Comparison of ENCODE assay signal across 9 mouse cellular contexts in the genomic region with DNA sequence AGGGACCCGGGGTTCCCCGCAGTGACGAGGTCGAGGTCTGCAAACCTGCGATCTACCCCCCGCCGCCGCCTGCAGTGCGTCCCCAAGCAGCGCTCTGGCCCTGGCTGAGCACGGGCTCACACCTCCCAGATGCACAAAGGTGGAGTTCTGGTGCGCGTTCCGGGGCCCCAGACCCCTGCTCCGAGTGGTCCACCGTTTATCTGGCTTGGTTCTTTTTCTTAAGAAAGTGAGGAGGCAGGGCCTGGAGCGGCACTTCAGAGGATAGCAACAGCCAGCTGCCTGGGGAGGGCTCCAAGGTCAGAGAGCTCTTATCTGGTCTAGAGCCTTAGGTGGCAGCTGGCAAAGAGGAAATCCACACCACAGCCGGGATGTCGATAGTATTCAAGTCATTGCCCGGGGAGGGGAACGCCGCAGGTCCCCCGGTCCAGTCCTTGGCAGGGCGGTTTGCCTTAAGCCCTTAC. TPM values are rescaled to one million over a fixed set of nuclear protein-coding genes. Genes with fewer than 3 reads are reported as not detected.
A peak's percentile ranks its signal among the peaks of the same experiment; 100 is the strongest.
DNase-seq lines count a peak whose midpoint lies in the region; ATAC-seq and TF ChIP-seq lines count a peak whose summit lies in the region.
"Had no signal": no experiment of that assay in that cellular context is flagged by ENCODE, and none has a peak within 500 bp of the region (broad histone marks: within the 10 kb centered on the region; RNA-seq: fewer than 3 reads in every experiment).

No protein-coding gene starts in this region.

- no peaks in the 10 kb centered on the region; the same call in 1 of the 2 replicates for H3K9me3 ChIP-seq in kidney, embryonic 16.5 days (ENCODE audit: low read length)
- no peaks in the 10 kb centered on the region for H3K9me3 ChIP-seq in midbrain, embryonic 10.5 days (replicated peaks)

- no peak for DNase-seq in kidney, adult 8-10 months
- peak; percentile 72 for DNase-seq in brain, embryonic 14.5 days (ENCODE audit: low read depth)
- DNase-seq in midbrain, embryonic 10.5 days (ENCODE audit: low spot score) = peak; percentile 66
- no peak for DNase-seq in right cerebral cortex, adult 18-20 months
- DNase-seq in thymus, postnatal 0 days (ENCODE audit: low spot score) = no peak

- peak overlapping the region; percentile 61 for H3K9ac ChIP-seq in kidney, embryonic 16.5 days (replicated peaks; ENCODE audit: low read length)

- peak overlapping the region; percentile 93 for H3K4me2 ChIP-seq in kidney, embryonic 16.5 days (replicated peaks; ENCODE audit: low read depth, low read length)

- peak overlapping the region; percentile 54 for H3K4me3 ChIP-seq in kidney, embryonic 16.5 days (ENCODE audit: low read length)
- H3K4me3 ChIP-seq in midbrain, embryonic 10.5 days = peak overlapping the region; percentile 68
- H3K4me3 ChIP-seq: myocyte had no signal

- no peak for TF ChIP-seq POLR2A in brain, embryonic 14.5 days (IDR thresholded peaks at IDR 0.05; ENCODE audit: borderline replicate concordance, extremely low read depth, insufficient read depth, insufficient read length, poor library complexity, severe bottlenecking)

- H3K4me1 ChIP-seq in kidney, embryonic 16.5 days (ENCODE audit: insufficient read depth, low read length) = peaks cover 18% of the 10 kb centered on the region
- peaks cover 58% of the 10 kb centered on the region for H3K4me1 ChIP-seq in midbrain, embryonic 10.5 days

- no peak for TF ChIP-seq CTCF in brain, embryonic 14.5 days (IDR thresholded peaks at IDR 0.05; ENCODE audit: borderline replicate concordance, extremely low read depth, insufficient read depth, insufficient read length)

- no peaks in the 10 kb centered on the region for H3K36me3 ChIP-seq in kidney, embryonic 16.5 days (ENCODE audit: insufficient read depth, low read length)
- no peaks in the 10 kb centered on the region for H3K36me3 ChIP-seq in midbrain, embryonic 10.5 days

- no peak overlapping the region for H3K27ac ChIP-seq in kidney, embryonic 16.5 days (ENCODE audit: low read length)
- peak overlapping the region; percentile 93 for H3K27ac ChIP-seq in midbrain, embryonic 10.5 days (replicated peaks)

- H3K27me3 ChIP-seq in kidney, embryonic 16.5 days (ENCODE audit: insufficient read depth, low read length) = peaks cover 58% of the 10 kb centered on the region
- H3K27me3 ChIP-seq in midbrain, embryonic 10.5 days (ENCODE audit: low read depth, poor library complexity, severe bottlenecking) = peaks cover 95% of the 10 kb centered on the region

- under 1% methylated on average over 24 of the region's 24 CpGs for WGBS in kidney, embryonic 16.5 days
- WGBS in midbrain, embryonic 10.5 days = under 1% methylated on average over 24 of the region's 24 CpGs

- ATAC-seq in kidney, embryonic 16.5 days (ENCODE audit: low FRiP score, low TSS enrichment) = peak; percentile 24; the same call in 1 of the 2 replicates
- peak; percentile 72 to 86 for ATAC-seq in hematopoietic stem cell, adult 5-6 weeks (replicated peaks in 1 of 2; ENCODE audit: insufficient read depth in 1 of 2, low FRiP score in 2 of 2, low TSS enrichment in 1 of 2, low read depth in 1 of 2, poor library complexity in 2 of 2, severe bottlenecking in 2 of 2)
- ATAC-seq in erythroid progenitor cell, adult 5-6 weeks (replicated peaks; ENCODE audit: low FRiP score, poor library complexity, severe bottlenecking) = no peak

RNA-seq across cellular contexts. Expression of a gene that starts 32.3 kb away (rescaled TPM):
- polyA plus RNA-seq in kidney, embryonic 16.5 days (2015; fragmentation: Nextera tagmentation; extraction: Ambion mirVana) = not detected in 2 replicates
- 66.5 and 88.8 TPM in 2 replicates for polyA plus RNA-seq in brain, embryonic 14.5 days (2012; rRNA removed)
- not detected in 2 replicates for total RNA-seq in hematopoietic stem cell, adult 5-6 weeks (2017)
- 2.2 and 4.7 TPM in 2 replicates for polyA plus RNA-seq in midbrain, embryonic 10.5 days (2016; fragmentation: Nextera tagmentation; extraction: Ambion mirVana)
- 0.08 TPM in 1 of 2 replicates, not detected in the other for polyA plus RNA-seq in thymus, postnatal 0 days (2015; fragmentation: Nextera tagmentation; extraction: Ambion mirVana)
- not detected in 2 replicates for total RNA-seq in erythroid progenitor cell, adult 5-6 weeks (2015; ENCODE audit: low replicate concordance)
- not detected in 2 replicates for total RNA-seq in erythroid progenitor cell, adult 5-6 weeks (2017; ENCODE audit: low replicate concordance)
- polyA plus RNA-seq: myocyte had no signal

RNA-seq across cellular contexts. Expression of a gene that starts 52.7 kb away (rescaled TPM):
- 25.2 and 28.2 TPM in 2 replicates for polyA plus RNA-seq in kidney, embryonic 16.5 days (2015; fragmentation: Nextera tagmentation; extraction: Ambion mirVana)
- 0.95 and 1.4 TPM in 2 replicates for polyA plus RNA-seq in brain, embryonic 14.5 days (2012; rRNA removed)
- total RNA-seq in hematopoietic stem cell, adult 5-6 weeks (2017) = 0.45 and 0.81 TPM in 2 replicates
- 0.81 and 0.87 TPM in 2 replicates for polyA plus RNA-seq in midbrain, embryonic 10.5 days (2016; fragmentation: Nextera tagmentation; extraction: Ambion mirVana)
- polyA plus RNA-seq in thymus, postnatal 0 days (2015; fragmentation: Nextera tagmentation; extraction: Ambion mirVana) = 1.5 and 1.6 TPM in 2 replicates
- total RNA-seq in erythroid progenitor cell, adult 5-6 weeks (2015; ENCODE audit: low replicate concordance) = not detected in 2 replicates
- total RNA-seq in erythroid progenitor cell, adult 5-6 weeks (2017; ENCODE audit: low replicate concordance) = 0.26 TPM in 1 of 2 replicates, not detected in the other

RNA-seq across cellular contexts. Expression of a gene that starts 56.3 kb away (rescaled TPM):
- polyA plus RNA-seq in kidney, embryonic 16.5 days (2015; fragmentation: Nextera tagmentation; extraction: Ambion mirVana) = 16.1 and 17.9 TPM in 2 replicates
- polyA plus RNA-seq in brain, embryonic 14.5 days (2012; rRNA removed) = 17.9 and 18.5 TPM in 2 replicates
- total RNA-seq in hematopoietic stem cell, adult 5-6 weeks (2017) = 13.4 and 16.3 TPM in 2 replicates
- polyA plus RNA-seq in midbrain, embryonic 10.5 days (2016; fragmentation: Nextera tagmentation; extraction: Ambion mirVana) = 14.8 and 18.5 TPM in 2 replicates
- polyA plus RNA-seq in thymus, postnatal 0 days (2015; fragmentation: Nextera tagmentation; extraction: Ambion mirVana) = 23.2 and 23.6 TPM in 2 replicates
- total RNA-seq in erythroid progenitor cell, adult 5-6 weeks (2015; ENCODE audit: low replicate concordance) = 10.1 and 16.3 TPM in 2 replicates
- total RNA-seq in erythroid progenitor cell, adult 5-6 weeks (2017; ENCODE audit: low replicate concordance) = 11.5 and 35.3 TPM in 2 replicates

Comparison
In these comparisons a context has a peak if more than half of its experiments do, and no peak if none do; other contexts are left out.
1. DNase-seq: peak in brain, embryonic 14.5 days (single experiment) and midbrain, embryonic 10.5 days (single experiment); none in kidney, adult 8-10 months (0 of 2), right cerebral cortex, adult 18-20 months (single experiment) and thymus, postnatal 0 days (single experiment).
2. RNA of a gene that starts 32.3 kb away (polyA plus RNA-seq): 66.5 to 88.8 TPM in brain, embryonic 14.5 days; 2.2 to 4.7 TPM in midbrain, embryonic 10.5 days, 0.08 TPM in thymus, postnatal 0 days and not detected in kidney, embryonic 16.5 days; every median in the first group is over 10 times any median in the second.
3. RNA of a gene that starts 52.7 kb away (polyA plus RNA-seq): 25.2 to 28.2 TPM in kidney, embryonic 16.5 days; 1.5 to 1.6 TPM in thymus, postnatal 0 days, 0.95 to 1.4 TPM in brain, embryonic 14.5 days and 0.81 to 0.87 TPM in midbrain, embryonic 10.5 days; every median in the first group is over 10 times any median in the second.